Mouse (Mus musculus) myocyte (in vitro differentiated cells): ENCODE measurements around the gene Csnk1e.

ENCODE experiments used
- E2F4 ChIP-seq: IDR thresholded peaks from one replicate; pipeline ENCODE4 v1.6.1; 2011; ENCODE audit warnings: mild to moderate bottlenecking, control low read depth, moderate library complexity; ENCODE audit not compliant: insufficient read depth
- POLR2A ChIP-seq: IDR thresholded peaks from one replicate; pipeline ENCODE4 v1.6.1; 2011; ENCODE audit warnings: low read depth, mild to moderate bottlenecking, control low read depth, moderate library complexity; ENCODE audit not compliant: insufficient read length
- TCF12 ChIP-seq: IDR thresholded peaks from one replicate; pipeline ENCODE4 v1.6.1; 2011; ENCODE audit warnings: mild to moderate bottlenecking, control low read depth; ENCODE audit not compliant: poor library complexity, insufficient read depth, severe bottlenecking
- USF1 ChIP-seq: IDR thresholded peaks from one replicate; pipeline ENCODE4 v1.6.1; 2011; ENCODE audit warnings: low read depth, mild to moderate bottlenecking, control low read depth, moderate library complexity

DNA sequence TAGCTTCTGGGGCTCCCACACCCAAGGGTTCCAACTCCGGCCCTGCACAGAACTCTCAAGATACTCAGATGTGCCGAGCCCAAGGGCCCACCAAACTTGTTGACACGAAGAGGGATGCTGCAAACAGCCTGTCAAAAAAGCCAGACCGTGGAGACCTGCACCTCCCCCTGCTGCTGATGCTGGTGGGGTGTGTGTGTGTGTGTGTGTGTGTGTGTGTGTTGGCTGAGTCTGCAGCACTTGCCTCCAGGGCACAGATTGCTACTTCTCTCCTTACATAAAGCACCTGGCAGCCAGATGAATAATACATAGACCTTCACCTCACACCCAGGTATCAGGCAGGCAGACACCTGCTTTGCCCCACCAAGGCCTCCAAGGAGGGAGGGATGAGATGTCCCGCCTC lies 53.2 kb downstream of the Csnk1e start:
- TF ChIP-seq USF1 = no peak
- no peak for TF ChIP-seq POLR2A
- no peak for TF ChIP-seq E2F4
- no peak for TF ChIP-seq TCF12
